Mouse (Mus musculus) c-Kit-positive CD71-positive TER-119-positive erythroid progenitor cells, embryonic 14.5 days (primary cell): ENCODE results near the gene Kantr.

Source experiments
- DNase-seq: peaks from one replicate; pipeline ENCODE4 v3.0.0-alpha.2; 2013; ENCODE audit warnings: low spot score

The Kantr gene

DNA sequence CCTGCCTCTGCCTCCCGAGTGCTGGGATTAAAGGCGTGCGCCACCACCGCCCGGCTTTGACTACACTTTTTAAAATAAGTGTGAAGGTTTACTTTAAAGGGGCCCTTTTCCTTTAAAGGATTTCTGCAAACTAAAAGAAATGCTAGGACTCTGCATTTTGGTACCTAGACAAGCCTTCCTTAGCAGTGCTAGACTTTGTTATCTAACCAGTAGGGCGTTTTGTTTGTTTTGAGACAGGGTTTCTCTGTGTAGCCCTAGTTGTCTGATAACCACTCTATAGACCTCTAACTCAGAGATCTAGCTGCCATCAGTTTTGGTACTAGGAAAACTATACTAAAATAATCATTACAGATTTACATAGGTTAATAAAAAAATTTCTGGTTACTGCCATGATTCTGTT lies 47.9 kb downstream of the Kantr start:
- no peak for DNase-seq

DNA sequence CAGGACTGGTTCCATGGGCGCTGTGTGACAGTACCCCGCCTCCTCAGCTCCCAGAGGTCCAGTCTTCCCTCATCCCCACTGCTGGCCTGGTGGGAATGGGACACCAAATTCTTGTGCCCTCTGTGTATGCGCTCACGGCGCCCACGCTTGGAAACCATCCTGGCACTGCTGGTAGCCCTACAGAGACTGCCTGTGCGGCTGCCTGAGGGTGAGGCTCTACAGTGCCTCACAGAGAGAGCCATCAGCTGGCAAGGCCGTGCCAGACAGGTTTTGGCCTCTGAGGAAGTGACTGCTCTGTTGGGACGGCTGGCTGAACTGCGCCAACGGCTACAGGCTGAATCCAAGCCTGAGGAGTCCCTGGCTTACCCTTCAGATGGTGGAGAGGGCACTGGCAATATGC lies 56.1 kb downstream of the Kantr start:
- DNase-seq = no peak
